Mouse (Mus musculus): ENCODE measurements around the gene P4htm. TPM values are rescaled to one million over a fixed set of nuclear protein-coding genes. Genes with fewer than 3 reads are reported as not detected.

Gene P4htm
- polyA plus RNA-seq, 1 experiment from 2014 or later, result 0.70 TPM

DNA sequence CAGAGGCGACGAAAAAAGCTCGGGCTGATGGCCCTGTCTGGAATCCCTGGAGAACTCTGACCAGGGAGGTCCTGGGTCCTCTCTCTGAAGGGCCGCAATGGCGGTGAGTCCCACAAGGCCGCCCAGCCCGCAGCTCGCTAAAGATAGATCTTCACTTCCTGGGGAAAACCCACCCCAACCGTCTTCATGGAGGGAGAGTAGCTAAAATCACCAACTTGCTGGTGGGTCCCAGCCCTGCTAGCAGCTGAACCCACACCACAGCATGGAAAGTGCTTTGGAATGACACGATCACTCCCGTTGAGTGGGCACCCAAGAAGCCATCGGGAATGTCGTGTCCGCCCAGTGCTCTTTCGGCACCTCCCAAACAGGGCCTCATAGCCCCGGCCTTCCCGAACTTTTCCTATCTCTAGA lies 29.0 kb downstream of the P4htm start:
- H3K4me2 ChIP-seq, result peak overlapping the region; percentile 100
- peak overlapping the region; percentile 84 for H3K4me3 ChIP-seq (replicated peaks)
- H3K27ac ChIP-seq, result peak overlapping the region; percentile 98
- H3K36me3 ChIP-seq, result peaks cover 52% of the 10 kb centered on the region
- peaks cover 60% of the 10 kb centered on the region for H3K4me1 ChIP-seq (replicated peaks)
- H3K9ac ChIP-seq, result peak overlapping the region; percentile 91
- WGBS (ENCODE audit: insufficient replicate concordance), result 37% methylated on average over 17 of the region's 17 CpGs
- no peaks in the 10 kb centered on the region for H3K9me3 ChIP-seq (replicated peaks)
- no peaks in the 10 kb centered on the region for H3K27me3 ChIP-seq
- no peak for ATAC-seq (ENCODE audit: low read depth)
- no peak for DNase-seq

DNA sequence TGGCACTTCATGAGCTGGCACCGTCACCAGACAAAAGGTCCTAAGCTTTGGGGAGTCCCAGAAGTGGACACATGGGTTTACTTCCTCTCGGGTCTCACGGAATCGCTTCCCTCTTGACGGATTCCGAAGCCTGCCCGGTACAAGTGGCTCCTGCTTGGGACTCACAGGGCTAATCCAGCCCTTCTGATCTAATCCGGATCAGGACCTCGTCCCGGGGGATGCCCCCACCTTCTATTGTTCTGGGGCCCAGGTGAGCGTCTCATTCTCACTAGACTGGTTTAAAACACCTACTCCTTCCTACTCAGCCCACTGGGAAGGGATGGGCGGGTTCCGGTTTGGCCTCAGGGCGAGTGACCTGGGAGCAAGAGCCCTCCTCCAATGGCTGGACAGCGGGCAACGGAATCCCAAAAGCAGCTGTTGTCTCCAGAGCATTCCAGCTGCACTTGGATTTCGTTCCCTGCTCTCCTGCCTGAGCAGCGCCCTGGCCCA lies 29.5 kb downstream of the P4htm start:
- H3K4me1 ChIP-seq (replicated peaks), result peaks cover 64% of the 10 kb centered on the region
- WGBS (ENCODE audit: insufficient replicate concordance), result 5% methylated on average over 18 of the region's 18 CpGs
- H3K27ac ChIP-seq, result peak overlapping the region; percentile 98
- H3K36me3 ChIP-seq, result peaks cover 52% of the 10 kb centered on the region
- H3K4me3 ChIP-seq (replicated peaks), result peak overlapping the region; percentile 84
- DNase-seq (no peak), ATAC-seq (ENCODE audit: low read depth) (no peak)
- peak overlapping the region; percentile 100 for H3K4me2 ChIP-seq
- H3K27me3 ChIP-seq, result no peaks in the 10 kb centered on the region
- peak overlapping the region; percentile 91 for H3K9ac ChIP-seq
- no peaks in the 10 kb centered on the region for H3K9me3 ChIP-seq (replicated peaks)

DNA sequence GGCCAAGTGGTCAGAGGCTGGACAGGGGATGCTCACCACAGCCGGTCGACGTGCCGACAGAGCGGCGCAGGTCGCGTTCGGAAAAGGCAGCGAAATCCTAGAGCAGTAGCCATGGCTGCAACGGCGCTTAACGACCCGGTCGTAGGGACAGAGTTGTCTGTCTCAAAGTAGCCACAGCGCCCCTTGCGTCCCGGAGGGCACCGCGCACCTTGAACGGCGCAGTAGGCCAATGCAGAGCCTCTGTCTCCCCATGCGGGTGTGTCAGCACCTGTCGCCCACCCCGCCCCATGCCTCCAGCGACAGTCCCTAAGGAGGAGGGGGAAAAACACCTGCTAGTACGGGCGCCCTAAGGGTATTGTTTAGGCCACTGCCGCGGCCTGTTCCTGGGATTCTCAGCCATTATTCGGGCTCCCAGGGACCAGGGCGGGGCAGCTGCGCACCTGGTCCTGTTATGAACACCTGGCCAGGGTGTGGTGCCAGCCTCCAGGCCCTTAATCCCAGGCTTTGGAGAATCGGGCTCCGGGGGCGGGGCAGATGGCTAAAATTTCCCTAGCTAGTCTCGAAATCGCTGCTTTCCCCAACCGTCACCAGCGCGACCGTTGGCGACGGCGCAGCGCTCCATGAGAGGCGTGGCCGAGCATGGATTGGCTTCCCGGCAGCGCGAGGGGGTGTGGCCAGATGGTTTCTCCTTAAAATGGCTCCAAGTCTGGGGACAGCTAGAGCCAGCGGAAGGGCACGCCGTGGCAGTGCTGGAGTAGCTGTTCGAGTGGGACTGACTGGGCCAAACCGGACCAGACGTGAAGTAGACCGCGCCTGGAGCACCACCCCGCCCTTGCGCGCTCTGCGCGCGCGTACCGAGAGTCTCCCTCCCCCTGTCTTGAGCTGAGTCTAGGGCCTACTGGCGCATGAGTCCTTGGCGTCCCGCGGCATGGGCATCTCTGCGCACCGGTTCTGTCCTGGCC lies 30.4 kb downstream of the P4htm start, which contains the start of gene Ndufaf3:
Gene Ndufaf3 (minus strand): TSS at position 620 of the 962 bp plus-strand sequence.
- Histone ChIP-seq H3K36me3 (peaks cover 52% of the 10 kb centered on the region), H3K9me3 (replicated peaks) (no peaks in the 10 kb centered on the region), H3K4me3 (replicated peaks) (peak within 1 kb of the TSS; percentile 84), H3K27ac (peak within 1 kb of the TSS; percentile 98), H3K4me2 (peak within 1 kb of the TSS; percentile 100), H3K27me3 (no peaks in the 10 kb centered on the region), H3K4me1 (replicated peaks) (peaks cover 73% of the 10 kb centered on the region), H3K9ac (peak within 1 kb of the TSS; percentile 91)
- under 1% methylated on average over 73 of the region's 73 CpGs for WGBS (ENCODE audit: insufficient replicate concordance)
- DNase-seq (peak; percentile 93), ATAC-seq (ENCODE audit: low read depth) (peak; percentile 79)

DNA sequence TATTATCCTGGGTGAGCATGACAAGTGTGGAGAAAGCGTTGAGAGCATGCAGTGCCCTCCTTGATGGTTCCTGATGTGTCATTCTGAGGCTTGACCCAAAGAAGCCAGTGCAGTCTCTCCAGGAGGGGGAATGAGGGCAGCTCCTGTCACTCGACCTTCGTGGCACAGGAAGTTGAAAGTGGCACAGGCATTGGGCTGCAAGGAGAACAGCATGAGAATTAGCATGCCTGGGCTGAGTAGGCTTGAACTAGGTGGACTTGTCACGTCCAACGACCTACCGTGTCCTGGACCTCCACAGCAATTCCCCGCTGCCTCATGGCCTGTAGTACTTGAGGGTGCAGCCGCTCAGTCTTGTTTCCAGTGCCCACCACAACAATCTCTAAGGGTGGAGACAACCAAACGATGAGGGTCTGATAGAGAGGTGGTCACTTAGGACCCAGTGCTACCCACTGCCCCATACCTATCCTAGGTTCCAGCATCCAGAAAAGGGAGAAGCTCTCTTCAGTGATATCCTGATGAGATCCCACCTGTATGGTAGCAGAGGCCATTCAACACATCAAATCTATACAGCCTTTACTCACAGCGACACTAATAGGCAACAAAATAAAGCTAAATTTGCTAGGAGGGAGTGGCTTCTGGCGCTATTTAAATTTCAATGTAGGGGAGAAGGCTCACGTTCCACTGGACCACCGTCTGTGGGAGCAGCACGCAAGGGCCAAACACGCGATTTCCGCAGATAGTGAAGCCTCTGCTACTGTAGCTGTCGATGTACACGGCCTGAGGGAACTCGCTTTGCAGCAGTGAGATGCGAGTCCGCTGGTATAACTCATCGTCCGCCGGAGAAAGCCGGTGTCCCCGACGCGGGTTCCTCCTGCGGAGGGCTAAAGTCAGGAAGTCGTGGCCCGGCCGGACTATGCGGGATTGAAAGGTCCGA lies 31.3 kb downstream of the P4htm start:
- ATAC-seq (ENCODE audit: low read depth) (peak; percentile 0; the same call in 1 of the 2 replicates), DNase-seq (no peak)
- H3K4me2 ChIP-seq, result peak overlapping the region; percentile 100
- peak overlapping the region; percentile 84 for H3K4me3 ChIP-seq (replicated peaks)
- peak overlapping the region; percentile 98 for H3K27ac ChIP-seq
- H3K9ac ChIP-seq, result peak overlapping the region; percentile 91
- no peaks in the 10 kb centered on the region for H3K9me3 ChIP-seq (replicated peaks)
- no peaks in the 10 kb centered on the region for H3K27me3 ChIP-seq
- WGBS (ENCODE audit: insufficient replicate concordance), result 7% methylated on average over 35 of the region's 35 CpGs
- peaks cover 52% of the 10 kb centered on the region for H3K36me3 ChIP-seq
- H3K4me1 ChIP-seq (replicated peaks), result peaks cover 81% of the 10 kb centered on the region

DNA sequence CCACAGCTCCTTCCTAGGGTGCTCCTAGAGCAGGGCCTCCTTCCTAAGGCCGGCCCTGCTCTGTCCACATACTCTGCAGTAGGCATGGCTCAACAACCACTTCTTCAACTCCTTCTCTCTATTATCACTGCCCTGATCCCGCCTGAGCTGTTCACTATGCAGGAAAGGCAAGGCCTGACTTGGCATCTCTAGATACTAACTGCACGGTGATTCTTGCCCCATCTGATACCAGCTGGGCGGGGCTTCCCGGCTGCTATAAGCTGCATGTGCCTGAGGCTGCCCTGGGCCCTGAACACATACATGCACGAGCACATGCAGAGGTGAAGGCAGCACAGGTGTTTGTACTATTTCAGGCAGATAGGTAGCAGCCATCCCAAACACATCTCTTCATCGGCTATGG lies 33.3 kb downstream of the P4htm start:
- Histone ChIP-seq H3K4me2 (peak overlapping the region; percentile 29; the same call in 1 of the 2 replicates), H3K27me3 (no peaks in the 10 kb centered on the region), H3K9ac (peak overlapping the region; percentile 52), H3K9me3 (replicated peaks) (no peaks in the 10 kb centered on the region), H3K4me3 (replicated peaks) (peak overlapping the region; percentile 2; the same call in 1 of the 2 replicates), H3K4me1 (replicated peaks) (peaks cover 78% of the 10 kb centered on the region), H3K36me3 (peaks cover 54% of the 10 kb centered on the region), H3K27ac (peak overlapping the region; percentile 32; the same call in 1 of the 2 replicates)
- DNase-seq (no peak), ATAC-seq (ENCODE audit: low read depth) (no peak)
- 54% methylated on average over 7 of the region's 7 CpGs for WGBS (ENCODE audit: insufficient replicate concordance)

DNA sequence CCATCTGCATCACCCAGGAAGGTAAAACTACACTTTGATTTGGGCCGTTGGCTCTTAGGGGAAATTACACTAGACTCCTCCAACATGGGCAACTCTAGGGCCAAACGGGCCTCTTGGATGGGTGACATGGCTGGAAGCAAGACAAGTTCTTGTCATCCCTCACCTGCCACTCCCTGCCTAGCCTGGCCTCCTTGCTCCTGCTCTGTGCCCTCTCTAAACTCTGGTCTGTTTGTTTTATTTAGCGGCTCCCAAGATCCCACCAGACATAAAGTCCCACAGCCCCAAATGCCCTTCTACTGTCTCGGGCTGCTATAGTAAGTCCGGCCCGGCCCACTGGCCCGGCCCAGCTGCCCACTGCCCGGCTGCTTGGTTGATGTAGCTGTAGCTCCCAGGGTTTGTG lies 33.8 kb downstream of the P4htm start:
- peaks cover 59% of the 10 kb centered on the region for H3K36me3 ChIP-seq
- WGBS (ENCODE audit: insufficient replicate concordance), result 84% methylated on average over 8 of the region's 8 CpGs
- H3K27ac ChIP-seq, result no peak overlapping the region; the same call in 1 of the 2 replicates
- no peaks in the 10 kb centered on the region for H3K9me3 ChIP-seq (replicated peaks)
- H3K9ac ChIP-seq, result peak overlapping the region; percentile 52; the same call in 1 of the 2 replicates
- ATAC-seq (ENCODE audit: low read depth) (no peak), DNase-seq (no peak)
- H3K4me1 ChIP-seq (replicated peaks), result peaks cover 74% of the 10 kb centered on the region
- no peaks in the 10 kb centered on the region for H3K27me3 ChIP-seq
- peak overlapping the region; percentile 29; the same call in 1 of the 2 replicates for H3K4me2 ChIP-seq
- H3K4me3 ChIP-seq (replicated peaks), result peak overlapping the region; percentile 2; the same call in 1 of the 2 replicates

DNA sequence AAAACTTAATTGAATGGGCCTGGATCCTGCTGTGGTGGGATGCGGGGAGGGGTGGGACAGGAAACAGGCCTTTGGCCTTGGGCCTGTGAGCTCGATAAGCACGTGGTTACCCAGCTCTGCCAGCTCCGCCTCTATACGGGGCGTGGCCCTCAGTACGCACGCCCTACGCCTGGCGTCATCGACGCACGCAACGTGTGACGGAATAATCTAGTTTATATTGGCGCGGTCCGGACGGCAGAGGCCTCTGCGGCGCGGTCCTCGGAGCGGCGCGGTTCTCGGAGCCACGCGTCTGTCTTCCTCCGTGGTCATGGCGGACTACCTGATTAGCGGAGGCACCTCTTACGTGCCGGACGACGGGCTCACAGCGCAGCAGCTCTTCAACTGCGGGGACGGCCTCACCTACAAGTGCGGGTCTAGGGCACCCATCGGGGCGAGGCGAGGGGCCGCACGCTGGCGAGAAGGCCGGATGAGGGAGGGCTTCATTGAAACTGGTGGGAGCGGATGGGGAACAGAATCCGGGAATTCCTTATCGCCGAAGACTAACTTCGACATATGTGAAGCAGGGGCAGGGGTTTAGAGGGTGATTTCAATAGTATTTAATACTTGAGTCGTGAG lies 37.1 kb downstream of the P4htm start, which contains the start of gene Impdh2:
Gene Impdh2 (plus strand): TSS at position 60 of the 615 bp plus-strand sequence.
- Histone ChIP-seq H3K27ac (peak within 1 kb of the TSS; percentile 57), H3K9ac (peak within 1 kb of the TSS; percentile 86), H3K27me3 (no peaks in the 10 kb centered on the region), H3K4me3 (replicated peaks) (peak within 1 kb of the TSS; percentile 68), H3K9me3 (replicated peaks) (no peaks in the 10 kb centered on the region), H3K36me3 (peaks cover 84% of the 10 kb centered on the region), H3K4me2 (peak within 1 kb of the TSS; percentile 78), H3K4me1 (replicated peaks) (peaks cover 53% of the 10 kb centered on the region)
- ATAC-seq (ENCODE audit: low read depth) (peak; percentile 97), DNase-seq (peak; percentile 94)
- WGBS (ENCODE audit: insufficient replicate concordance), result under 1% methylated on average over 53 of the region's 53 CpGs

DNA sequence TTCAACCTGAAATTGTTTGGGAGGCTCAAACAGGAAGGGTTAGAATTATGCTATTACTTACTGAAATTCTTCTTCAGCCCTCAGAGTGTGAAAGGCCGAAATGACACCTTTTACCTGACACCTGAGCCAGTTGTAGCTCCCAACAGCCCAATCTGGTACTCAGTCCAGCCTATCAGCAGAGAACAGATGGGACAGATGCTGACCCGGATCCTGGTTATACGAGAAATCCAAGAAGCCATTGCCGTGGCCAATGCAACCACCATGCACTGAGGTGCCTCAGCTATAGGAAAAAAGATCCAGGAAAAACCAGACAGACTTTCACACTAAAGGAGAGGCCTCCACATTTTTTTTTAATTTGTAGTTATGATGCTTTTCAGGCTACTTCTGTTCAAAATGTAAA lies 38.3 kb downstream of the P4htm start:
- Histone ChIP-seq H3K36me3 (peaks cover 83% of the 10 kb centered on the region), H3K27ac (no peak overlapping the region), H3K4me3 (replicated peaks) (no peak overlapping the region), H3K9ac (no peak overlapping the region), H3K4me2 (no peak overlapping the region), H3K9me3 (replicated peaks) (no peaks in the 10 kb centered on the region), H3K27me3 (no peaks in the 10 kb centered on the region), H3K4me1 (replicated peaks) (peaks cover 45% of the 10 kb centered on the region)
- no peak for DNase-seq
- 68% methylated on average over 4 of the region's 4 CpGs for WGBS (ENCODE audit: insufficient replicate concordance)
- ATAC-seq (ENCODE audit: low read depth), result no peak

DNA sequence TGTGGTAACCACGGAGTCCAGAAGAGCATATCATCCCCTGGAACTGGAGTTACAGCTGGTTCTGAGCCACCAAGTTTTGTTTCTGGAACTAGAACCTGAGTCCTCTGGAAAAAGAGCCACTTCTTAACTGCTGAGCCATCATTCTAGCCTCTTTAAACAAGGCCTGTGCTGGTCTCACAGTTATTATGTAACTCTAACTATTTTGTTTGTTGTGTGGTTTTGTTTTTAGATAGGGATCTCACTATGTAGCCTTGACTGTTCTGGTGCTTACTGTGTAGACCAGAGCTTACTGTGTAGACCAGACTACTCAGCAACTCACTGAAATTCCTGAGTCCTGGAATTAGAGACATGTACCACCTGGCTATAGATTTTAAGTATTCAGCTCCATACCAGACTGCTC lies 50.6 kb downstream of the P4htm start:
- Histone ChIP-seq H3K4me2 (no peak overlapping the region), H3K27ac (no peak overlapping the region), H3K4me3 (replicated peaks) (no peak overlapping the region), H3K36me3 (peaks cover 96% of the 10 kb centered on the region), H3K27me3 (no peaks in the 10 kb centered on the region), H3K9me3 (replicated peaks) (no peaks in the 10 kb centered on the region), H3K4me1 (replicated peaks) (peaks cover 9% of the 10 kb centered on the region), H3K9ac (no peak overlapping the region)
- no peak for DNase-seq
- WGBS (ENCODE audit: insufficient replicate concordance), result 80% methylated on average over 1 of the region's 1 CpGs
- no peak for ATAC-seq (ENCODE audit: low read depth)

DNA sequence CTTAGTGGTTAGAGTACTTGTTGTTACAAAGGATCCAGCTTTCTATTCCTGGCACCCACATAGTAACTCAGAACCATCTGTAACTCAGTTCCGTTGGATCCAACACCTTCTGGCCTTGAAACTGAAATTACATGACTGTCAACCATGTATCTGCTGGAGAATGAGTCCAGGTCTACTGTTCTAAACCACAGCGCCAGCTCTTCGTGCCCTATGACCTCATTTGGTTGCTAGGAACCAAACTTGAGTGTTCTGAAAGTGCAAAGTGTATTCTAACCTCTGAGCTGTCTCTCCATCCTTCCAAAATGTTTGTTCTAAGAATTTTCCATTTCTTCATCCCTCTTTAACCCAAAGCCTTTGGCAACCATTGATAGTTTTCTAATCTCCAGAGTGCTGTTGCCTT lies 51.5 kb downstream of the P4htm start:
- no peak for DNase-seq
- no peak for ATAC-seq (ENCODE audit: low read depth)
- peaks cover 97% of the 10 kb centered on the region for H3K36me3 ChIP-seq
- no peaks in the 10 kb centered on the region for H3K27me3 ChIP-seq
- peaks cover 9% of the 10 kb centered on the region for H3K4me1 ChIP-seq (replicated peaks)
- no peak overlapping the region for H3K4me2 ChIP-seq
- H3K9me3 ChIP-seq (replicated peaks), result no peaks in the 10 kb centered on the region
- no peak overlapping the region for H3K9ac ChIP-seq
- WGBS (ENCODE audit: insufficient replicate concordance), result 91% methylated on average over 3 of the region's 3 CpGs
- no peak overlapping the region for H3K27ac ChIP-seq
- no peak overlapping the region for H3K4me3 ChIP-seq (replicated peaks)

Data from liver, embryonic 13.5 days (tissue).